Mouse (Mus musculus) MEL (cell line): ENCODE results near the gene Gm20388. TPM values are rescaled to one million over a fixed set of nuclear protein-coding genes. Genes with fewer than 3 reads are reported as not detected.

Experiments used
- DNase-seq: peaks from one replicate; pipeline ENCODE4 v3.0.0; 2011; ENCODE audit warnings: low read depth, low spot score
- H3K27ac ChIP-seq: 2 replicates; pipeline ENCODE4 v1.5.1; 2012; ENCODE audit warnings: low read depth, mild to moderate bottlenecking, control low read depth, low read length, moderate library complexity; ENCODE audit not compliant: control insufficient read depth
- H3K27me3 ChIP-seq, 2 experiments: fragments of 150-350 bp in 1 of 2; sonication (generic) in 1 of 2; 2 replicates each; pipeline ENCODE4 v1.6.1; 2012; ENCODE audit warnings: low read length in 2 of 2, mild to moderate bottlenecking in 2 of 2, improper control_type of control experiment in 1 of 2, moderate library complexity in 1 of 2; ENCODE audit not compliant: insufficient read depth in 2 of 2, control insufficient read depth in 1 of 2
- H3K36me3 ChIP-seq, 2 experiments: 2 replicates each; pipeline ENCODE4 v1.6.1; 2012 to 2014; ENCODE audit warnings: low read length in 2 of 2, improper control_type of control experiment in 1 of 2, inconsistent platforms in 1 of 2, mild to moderate bottlenecking in 1 of 2; ENCODE audit not compliant: insufficient read depth in 2 of 2, control insufficient read depth in 1 of 2
- H3K4me1 ChIP-seq, 2 experiments: fragments of 150-350 bp in 1 of 2; sonication (generic) in 1 of 2; 2 replicates each; pipeline ENCODE4 v1.6.1; 2012; ENCODE audit warnings: low read length in 2 of 2, improper control_type of control experiment in 1 of 2, mild to moderate bottlenecking in 1 of 2; ENCODE audit not compliant: insufficient read depth in 2 of 2, control insufficient read depth in 1 of 2
- H3K4me3 ChIP-seq, 2 experiments: fragments of 150-350 bp in 1 of 2; sonication (generic) in 1 of 2; 2 replicates each; pipeline ENCODE4 v1.5.1; 2012; ENCODE audit warnings: low read depth in 2 of 2, low read length in 2 of 2, mild to moderate bottlenecking in 2 of 2, moderate library complexity in 2 of 2, control low read depth in 1 of 2, improper control_type of control experiment in 1 of 2; ENCODE audit not compliant: control insufficient read depth in 1 of 2, insufficient read depth in 1 of 2
- H3K79me2 ChIP-seq: 2 replicates; pipeline ENCODE4 v1.6.1; 2012; ENCODE audit warnings: mild to moderate bottlenecking, low read length, moderate library complexity; ENCODE audit not compliant: control insufficient read depth, poor library complexity, insufficient read depth
- H3K9ac ChIP-seq: 2 replicates; pipeline ENCODE4 v1.6.1; 2012; ENCODE audit warnings: low read depth, mild to moderate bottlenecking, control low read depth, low read length, moderate library complexity; ENCODE audit not compliant: control insufficient read depth, poor library complexity, severe bottlenecking
- H3K9me3 ChIP-seq: fragments of 150-350 bp; sonication (generic); replicated peaks from 2 replicates; pipeline ENCODE4 v1.6.1; 2012; ENCODE audit warnings: mild to moderate bottlenecking, low read length, improper control_type of control experiment, moderate library complexity; ENCODE audit not compliant: insufficient read depth
- CHD1 ChIP-seq: IDR thresholded peaks from 2 replicates; pipeline ENCODE4 v1.6.1; 2012; ENCODE audit warnings: low read depth, mild to moderate bottlenecking, inconsistent platforms, low read length, improper control_type of control experiment
- CTCF ChIP-seq, 3 experiments: IDR thresholded peaks in 2 of 3; conservative IDR thresholded peaks in 1 of 3; 2 replicates each; pipeline ENCODE4 v1.5.1; 2011 to 2012; ENCODE audit warnings: low read length in 3 of 3, low read depth in 2 of 3, mild to moderate bottlenecking in 2 of 3, improper control_type of control experiment in 1 of 3, inconsistent platforms in 1 of 3, mixed read lengths in 1 of 3, moderate library complexity in 1 of 3; ENCODE audit not compliant: control insufficient read depth in 1 of 3, insufficient read depth in 1 of 3, poor library complexity in 1 of 3, severe bottlenecking in 1 of 3
- E2F4 ChIP-seq: IDR thresholded peaks from 2 replicates; pipeline ENCODE4 v1.6.1; 2011; ENCODE audit warnings: low read depth, low read length, improper control_type of control experiment, borderline replicate concordance
- ELF1 ChIP-seq: IDR thresholded peaks from 2 replicates; pipeline ENCODE4 v1.6.1; 2014; ENCODE audit warnings: low read depth, mild to moderate bottlenecking, inconsistent platforms, low read length, improper control_type of control experiment, moderate library complexity
- EP300 ChIP-seq, 2 experiments: IDR thresholded peaks; 2 replicates each; pipeline ENCODE4 v1.6.1; 2011; ENCODE audit warnings: improper control_type of control experiment in 2 of 2, low read length in 2 of 2, low read depth in 1 of 2, mild to moderate bottlenecking in 1 of 2
- ETS1 ChIP-seq: IDR thresholded peaks from 2 replicates; pipeline ENCODE4 v1.6.1; 2012; ENCODE audit warnings: low read depth, mild to moderate bottlenecking, inconsistent platforms, low read length, improper control_type of control experiment, moderate library complexity
- GATA1 ChIP-seq: IDR thresholded peaks from 2 replicates; pipeline ENCODE4 v1.6.1; 2011; ENCODE audit warnings: low read depth, low read length, improper control_type of control experiment
- HCFC1 ChIP-seq: IDR thresholded peaks from 2 replicates; pipeline ENCODE4 v1.6.1; 2012; ENCODE audit warnings: low read depth, mild to moderate bottlenecking, inconsistent platforms, low read length, improper control_type of control experiment, moderate library complexity
- JUND ChIP-seq: IDR thresholded peaks from 2 replicates; pipeline ENCODE4 v1.6.1; 2011; ENCODE audit warnings: low read depth, mild to moderate bottlenecking, improper control_type of control experiment, low read length
- KAT2A ChIP-seq: conservative IDR thresholded peaks from 2 replicates; pipeline ENCODE4 v1.6.1; 2012; ENCODE audit warnings: low read depth, low read length, improper control_type of control experiment, inconsistent platforms
- MAFK ChIP-seq: IDR thresholded peaks from 2 replicates; pipeline ENCODE4 v1.6.1; 2011; ENCODE audit warnings: low read depth, mild to moderate bottlenecking, low read length, improper control_type of control experiment, borderline replicate concordance
- MAX ChIP-seq: IDR thresholded peaks from 2 replicates; pipeline ENCODE4 v1.6.1; 2011; ENCODE audit warnings: low read length, improper control_type of control experiment
- MAZ ChIP-seq: IDR thresholded peaks from 2 replicates; pipeline ENCODE4 v1.6.1; 2012; ENCODE audit warnings: low read depth, mild to moderate bottlenecking, inconsistent platforms, low read length, improper control_type of control experiment
- MXI1 ChIP-seq: IDR thresholded peaks from 2 replicates; pipeline ENCODE4 v1.6.1; 2011; ENCODE audit warnings: mild to moderate bottlenecking, low read depth, low read length, improper control_type of control experiment
- MYB ChIP-seq: IDR thresholded peaks from 2 replicates; pipeline ENCODE4 v1.6.1; 2011; ENCODE audit warnings: mild to moderate bottlenecking, low read depth, low read length, improper control_type of control experiment
- MYC ChIP-seq: IDR thresholded peaks from 2 replicates; pipeline ENCODE4 v1.6.1; 2011; ENCODE audit warnings: low read depth, mild to moderate bottlenecking, low read length, improper control_type of control experiment, moderate library complexity
- NELFE ChIP-seq: IDR thresholded peaks from 2 replicates; pipeline ENCODE4 v1.6.1; 2011; ENCODE audit warnings: low read depth, low read length, improper control_type of control experiment
- POLR2A ChIP-seq, 2 experiments: IDR thresholded peaks; 2 replicates each; pipeline ENCODE4 v1.6.1; 2011 to 2012; ENCODE audit warnings: low read length in 2 of 2, mild to moderate bottlenecking in 2 of 2, control low read depth in 1 of 2, improper control_type of control experiment in 1 of 2, low read depth in 1 of 2, moderate library complexity in 1 of 2; ENCODE audit not compliant: control insufficient read depth in 1 of 2, insufficient read depth in 1 of 2, poor library complexity in 1 of 2
- POLR2AphosphoS2 ChIP-seq: IDR thresholded peaks from 2 replicates; pipeline ENCODE4 v1.6.1; 2011; ENCODE audit warnings: low read length, improper control_type of control experiment
- RAD21 ChIP-seq: IDR thresholded peaks from 2 replicates; pipeline ENCODE4 v1.6.1; 2011; ENCODE audit warnings: mild to moderate bottlenecking, low read depth, low read length, improper control_type of control experiment
- RCOR1 ChIP-seq: IDR thresholded peaks from 2 replicates; pipeline ENCODE4 v1.6.1; 2012; ENCODE audit warnings: low read depth, mild to moderate bottlenecking, inconsistent platforms, low read length, improper control_type of control experiment
- SIN3A ChIP-seq: IDR thresholded peaks from 2 replicates; pipeline ENCODE4 v1.6.1; 2012; ENCODE audit warnings: low read length, improper control_type of control experiment, inconsistent platforms
- SMC3 ChIP-seq: IDR thresholded peaks from 2 replicates; pipeline ENCODE4 v1.6.1; 2011; ENCODE audit warnings: low read depth, low read length, improper control_type of control experiment
- TBP ChIP-seq: IDR thresholded peaks from 2 replicates; pipeline ENCODE4 v1.8.0; 2011; ENCODE audit warnings: low read depth, low read length, improper control_type of control experiment
- TCF12 ChIP-seq: IDR thresholded peaks from 2 replicates; pipeline ENCODE4 v1.6.1; 2014; ENCODE audit warnings: low read depth, mild to moderate bottlenecking, inconsistent platforms, low read length, improper control_type of control experiment, moderate library complexity
- USF2 ChIP-seq, 2 experiments: IDR thresholded peaks; 2 replicates each; pipeline ENCODE4 v1.6.1; 2011 to 2012; ENCODE audit warnings: improper control_type of control experiment in 2 of 2, low read length in 2 of 2, borderline replicate concordance in 1 of 2, inconsistent platforms in 1 of 2, low read depth in 1 of 2, mild to moderate bottlenecking in 1 of 2; ENCODE audit not compliant: insufficient read depth in 1 of 2
- ZC3H11A ChIP-seq: IDR thresholded peaks from 2 replicates; pipeline ENCODE4 v1.6.1; 2012; ENCODE audit warnings: low read depth, mild to moderate bottlenecking, inconsistent platforms, low read length, improper control_type of control experiment
- polyA plus RNA-seq, 2 experiments: library from polyadenylated mRNA; stranded (reverse) in 1 of 2; unstranded in 1 of 2; fragments of >175 nt in 1 of 2; fragments of >200 nt in 1 of 2; gene quantifications; 2 replicates each; pipeline versions ENCODE4 v1.2.1 to v1.2.4; 2012; ENCODE audit warnings: low replicate concordance in 2 of 2, low read depth in 1 of 2; ENCODE audit not compliant: insufficient read length in 2 of 2, insufficient read depth in 1 of 2, missing spikeins in 1 of 2
- total RNA-seq: library from RNA; depleted of rRNA; stranded (reverse); fragments of 300-350 nt; gene quantifications from 2 replicates; pipeline ENCODE4 v1.2.3, GENCODE M21; 2012

Gm20388 gene
- total and polyA plus RNA-seq, 3 experiments: 11.1 to 17.8 TPM; not detected in 1

DNA sequence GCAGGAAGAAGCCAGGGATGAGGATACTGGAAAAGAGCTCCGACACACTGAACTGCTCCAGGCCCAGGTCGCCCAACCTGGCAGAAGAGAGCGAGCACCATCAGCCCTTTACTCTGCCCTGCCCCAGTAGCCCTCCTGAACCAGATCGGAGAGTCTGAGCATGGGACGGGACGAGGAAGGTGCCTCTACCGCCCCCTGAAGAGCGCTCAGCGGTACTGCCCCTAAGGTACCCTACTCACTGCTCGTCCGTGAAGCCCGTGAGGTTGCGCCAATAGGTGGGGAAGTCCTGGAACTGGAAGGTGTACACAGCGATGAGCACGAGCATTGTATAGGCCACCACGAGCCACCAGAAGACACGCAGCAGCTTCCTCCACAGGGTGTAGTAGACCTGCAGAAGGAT is 2587.3 kb downstream of the Gm20388 start:
- no peak overlapping the region for H3K9ac ChIP-seq
- no peak for TF ChIP-seq POLR2AphosphoS2
- peak; percentile 0; the same call in 1 of the 2 replicates for TF ChIP-seq RAD21
- TF ChIP-seq CTCF (IDR thresholded peaks at IDR 0.05 in 2 of 3, conservative IDR thresholded peaks at IDR 0.05 in 1 of 3; ENCODE audit: control insufficient read depth in 1 of 3, insufficient read depth in 1 of 3, low read depth in 2 of 3, low read length in 3 of 3, poor library complexity in 1 of 3, severe bottlenecking in 1 of 3): peak; percentile 42 to 51 (median 46)
- no peak overlapping the region for H3K27ac ChIP-seq
- H3K9me3 ChIP-seq: no peaks in the 10 kb centered on the region
- no peaks in the 10 kb centered on the region for H3K79me2 ChIP-seq
- H3K4me3 ChIP-seq: no peak overlapping the region
- DNase-seq: no peak
- H3K36me3 ChIP-seq: peaks cover 0 to 8% of the 10 kb centered on the region in 2 experiments; a peak in 2 of 4 replicates
- H3K4me1 ChIP-seq: no peaks in the 10 kb centered on the region
- no peaks in the 10 kb centered on the region for H3K27me3 ChIP-seq

DNA sequence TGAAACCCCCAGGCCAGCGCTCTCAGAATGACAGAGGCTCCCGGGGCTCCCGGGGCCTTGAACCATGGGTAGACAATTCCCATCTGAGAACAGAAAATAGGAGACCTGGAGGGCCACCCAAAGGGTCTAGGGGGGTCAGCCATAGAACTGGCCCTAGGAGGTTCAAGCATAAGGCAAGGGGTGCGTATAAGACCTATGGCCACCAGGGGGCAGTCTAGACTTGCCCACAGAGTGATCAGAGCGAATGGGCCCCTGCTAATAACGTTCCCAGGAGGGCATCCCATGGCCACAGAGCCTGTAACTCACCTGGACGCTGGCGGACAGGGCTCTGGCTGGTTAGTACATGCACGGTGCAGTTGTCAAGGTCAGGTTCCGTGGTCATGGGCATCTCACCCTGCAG is 2590.2 kb downstream of the Gm20388 start:
- Histone ChIP-seq H3K4me3 (no peak overlapping the region), H3K27ac (no peak overlapping the region), H3K9ac (no peak overlapping the region)

DNA sequence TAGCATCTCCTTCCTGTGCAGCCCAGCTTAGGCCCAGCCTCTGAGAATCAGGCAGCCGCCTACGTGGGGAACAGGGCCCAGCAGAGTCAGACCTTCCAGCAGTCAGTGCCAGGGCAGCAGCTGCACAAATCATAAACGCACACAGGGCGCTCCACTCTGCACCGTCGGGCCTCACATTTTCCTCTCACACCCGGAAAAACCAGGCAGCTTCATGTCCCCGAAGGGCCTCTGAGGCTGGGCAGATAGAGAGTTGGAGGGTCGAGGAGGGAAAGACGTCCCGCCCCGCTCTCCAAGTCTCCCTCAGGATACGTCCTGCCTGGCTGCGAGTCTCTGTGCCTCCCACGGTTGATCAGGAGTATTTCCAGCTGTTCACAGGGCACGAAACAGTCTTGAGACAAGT is 2600.9 kb downstream of the Gm20388 start:
- Histone ChIP-seq H3K27me3 (no peaks in the 10 kb centered on the region), H3K9me3 (no peaks in the 10 kb centered on the region), H3K4me3 (no peak overlapping the region), H3K27ac (no peak overlapping the region), H3K4me1 (no peaks in the 10 kb centered on the region), H3K36me3 (peaks cover 0 to 2% of the 10 kb centered on the region in 2 experiments; a peak in 2 of 4 replicates), H3K79me2 (peaks cover 12% of the 10 kb centered on the region; the same call in 1 of the 2 replicates), H3K9ac (no peak overlapping the region)
- no peak for DNase-seq
- no peak for TF ChIP-seq MAX

More for the DNA sequence above, 2590.2 kb downstream of the Gm20388 start:
- H3K4me1 ChIP-seq: no peaks in the 10 kb centered on the region
- peaks cover 0 to 12% of the 10 kb centered on the region in 2 experiments; a peak in 2 of 4 replicates for H3K36me3 ChIP-seq
- no peaks in the 10 kb centered on the region for H3K27me3 ChIP-seq
- no peaks in the 10 kb centered on the region for H3K9me3 ChIP-seq
- no peaks in the 10 kb centered on the region for H3K79me2 ChIP-seq
- peak; percentile 83 for TF ChIP-seq SMC3
- TF ChIP-seq NELFE: no peak
- no peak for TF ChIP-seq TBP
- no peak for TF ChIP-seq MYC
- TF ChIP-seq GATA1: no peak
- no peak for TF ChIP-seq HCFC1
- no peak for TF ChIP-seq EP300 (IDR thresholded peaks at IDR 0.05; ENCODE audit: low read depth in 1 of 2, low read length in 2 of 2)
- TF ChIP-seq E2F4: no peak
- peak; percentile 75 for TF ChIP-seq RAD21
- TF ChIP-seq SIN3A: no peak
- TF ChIP-seq RCOR1: no peak
- no peak for TF ChIP-seq MAFK
- TF ChIP-seq MAZ: no peak
- TF ChIP-seq JUND: no peak
- TF ChIP-seq MXI1: no peak
- TF ChIP-seq MYB: no peak
- TF ChIP-seq ETS1: no peak
- no peak for TF ChIP-seq ELF1
- TF ChIP-seq KAT2A: no peak
- TF ChIP-seq TCF12: no peak
- no peak for TF ChIP-seq POLR2A (IDR thresholded peaks at IDR 0.05; ENCODE audit: control insufficient read depth in 1 of 2, insufficient read depth in 1 of 2, low read depth in 1 of 2, low read length in 2 of 2, poor library complexity in 1 of 2)
- peak; percentile 87 for TF ChIP-seq ZC3H11A
- TF ChIP-seq POLR2AphosphoS2: no peak
- no peak for TF ChIP-seq USF2 (IDR thresholded peaks at IDR 0.05; ENCODE audit: borderline replicate concordance in 1 of 2, insufficient read depth in 1 of 2, low read depth in 1 of 2, low read length in 2 of 2)
- peak; percentile 76 to 92 (median 81) for TF ChIP-seq CTCF (IDR thresholded peaks at IDR 0.05 in 2 of 3, conservative IDR thresholded peaks at IDR 0.05 in 1 of 3; ENCODE audit: control insufficient read depth in 1 of 3, insufficient read depth in 1 of 3, low read depth in 2 of 3, low read length in 3 of 3, poor library complexity in 1 of 3, severe bottlenecking in 1 of 3)
- TF ChIP-seq CHD1: no peak
- peak; percentile 75 for DNase-seq
